Mouse (Mus musculus): Measurements from ENCODE around the gene Sv2a. TPM values are rescaled to one million over a fixed set of nuclear protein-coding genes. Genes with fewer than 3 reads are reported as not detected.

Sv2a gene
- total RNA-seq, 1 experiment: 7.2 TPM

GRCm38 (mm10) chr3:96230404-96230803 is 49.5 kb downstream of the Sv2a start:
- DNase-seq (ENCODE audit: low read depth, low spot score): no peak
- Histone ChIP-seq H3K27ac (ENCODE audit: insufficient read depth, low read depth, low read length, poor library complexity, severe bottlenecking) (no peak overlapping the region), H3K9ac (ENCODE audit: insufficient read depth, low read depth, low read length, poor library complexity, severe bottlenecking) (no peak overlapping the region), H3K4me1 (ENCODE audit: control insufficient read depth in 2 of 2, insufficient read depth in 2 of 2, low read length in 2 of 2, poor library complexity in 1 of 2) (peaks cover 0 to 6% of the 10 kb centered on the region in 2 experiments; a peak in 1 of 4 replicates), H3K4me3 (ENCODE audit: insufficient read depth in 1 of 2, low read depth in 1 of 2, low read length in 2 of 2, poor library complexity in 1 of 2, severe bottlenecking in 1 of 2) (no peak overlapping the region), H3K36me3 (ENCODE audit: control insufficient read depth, insufficient read depth, low read length, poor library complexity, severe bottlenecking) (no peaks in the 10 kb centered on the region), H3K9me3 (ENCODE audit: control insufficient read depth, insufficient read depth, low read depth, low read length) (no peaks in the 10 kb centered on the region)
- in situ Hi-C loops (cut with MboI; ENCODE audit: low sequenced_read_pairs in 2 of 2, unreplicated experiment in 2 of 2): no loop called here
- TF ChIP-seq ZC3H11A (IDR thresholded peaks at IDR 0.05; ENCODE audit: borderline replicate concordance, low read depth, low read length) (no peak), MAFK (IDR thresholded peaks at IDR 0.05; ENCODE audit: insufficient read depth, low read depth, low read length) (no peak), HCFC1 (IDR thresholded peaks at IDR 0.05; ENCODE audit: borderline replicate concordance, insufficient read depth, low read length) (no peak), CHD2 (IDR thresholded peaks at IDR 0.05; ENCODE audit: low read depth, low read length) (no peak), ZNF384 (IDR thresholded peaks at IDR 0.05; ENCODE audit: low read depth, low read length) (no peak)

- TF ChIP-seq ZNF384 (IDR thresholded peaks at IDR 0.05; ENCODE audit: low read depth, low read length) (no peak), HCFC1 (IDR thresholded peaks at IDR 0.05; ENCODE audit: borderline replicate concordance, insufficient read depth, low read length) (no peak), ZC3H11A (IDR thresholded peaks at IDR 0.05; ENCODE audit: borderline replicate concordance, low read depth, low read length) (no peak), CHD2 (IDR thresholded peaks at IDR 0.05; ENCODE audit: low read depth, low read length) (no peak)
- Histone ChIP-seq H3K4me3 (ENCODE audit: insufficient read depth in 1 of 2, low read depth in 1 of 2, low read length in 2 of 2, poor library complexity in 1 of 2, severe bottlenecking in 1 of 2) (no peak overlapping the region), H3K4me1 (ENCODE audit: control insufficient read depth in 2 of 2, insufficient read depth in 2 of 2, low read length in 2 of 2, poor library complexity in 1 of 2) (peaks cover 0 to 5% of the 10 kb centered on the region in 2 experiments; a peak in 2 of 4 replicates), H3K9ac (ENCODE audit: insufficient read depth, low read depth, low read length, poor library complexity, severe bottlenecking) (no peak overlapping the region), H3K27ac (ENCODE audit: insufficient read depth, low read depth, low read length, poor library complexity, severe bottlenecking) (no peak overlapping the region), H3K36me3 (ENCODE audit: control insufficient read depth, insufficient read depth, low read length, poor library complexity, severe bottlenecking) (no peaks in the 10 kb centered on the region), H3K9me3 (ENCODE audit: control insufficient read depth, insufficient read depth, low read depth, low read length) (no peaks in the 10 kb centered on the region)
- in situ Hi-C loops (cut with MboI; ENCODE audit: low sequenced_read_pairs in 2 of 2, unreplicated experiment in 2 of 2): no loop called here
- DNase-seq (ENCODE audit: low read depth, low spot score): no peak
These were observed 50.2 kb downstream of the Sv2a start for GRCm38 (mm10) chr3:96230910-96231757.

GRCm38 (mm10) chr3:96231758-96232120 is 50.8 kb downstream of the Sv2a start:
- in situ Hi-C loops (cut with MboI; ENCODE audit: low sequenced_read_pairs in 2 of 2, unreplicated experiment in 2 of 2): no loop called here
- TF ChIP-seq ZC3H11A (IDR thresholded peaks at IDR 0.05; ENCODE audit: borderline replicate concordance, low read depth, low read length): no peak
- no peak for TF ChIP-seq ZNF384 (IDR thresholded peaks at IDR 0.05; ENCODE audit: low read depth, low read length)
- no peak for TF ChIP-seq MAFK (IDR thresholded peaks at IDR 0.05; ENCODE audit: insufficient read depth, low read depth, low read length)
- TF ChIP-seq HCFC1 (IDR thresholded peaks at IDR 0.05; ENCODE audit: borderline replicate concordance, insufficient read depth, low read length): no peak
- TF ChIP-seq CHD2 (IDR thresholded peaks at IDR 0.05; ENCODE audit: low read depth, low read length): no peak
- H3K9me3 ChIP-seq (ENCODE audit: control insufficient read depth, insufficient read depth, low read depth, low read length): no peaks in the 10 kb centered on the region
- peaks cover 0 to 3% of the 10 kb centered on the region in 2 experiments; a peak in 3 of 4 replicates for H3K4me1 ChIP-seq (ENCODE audit: control insufficient read depth in 2 of 2, insufficient read depth in 2 of 2, low read length in 2 of 2, poor library complexity in 1 of 2)
- H3K27ac ChIP-seq (ENCODE audit: insufficient read depth, low read depth, low read length, poor library complexity, severe bottlenecking): no peak overlapping the region
- H3K4me3 ChIP-seq (ENCODE audit: insufficient read depth in 1 of 2, low read depth in 1 of 2, low read length in 2 of 2, poor library complexity in 1 of 2, severe bottlenecking in 1 of 2): no peak overlapping the region
- no peaks in the 10 kb centered on the region for H3K36me3 ChIP-seq (ENCODE audit: control insufficient read depth, insufficient read depth, low read length, poor library complexity, severe bottlenecking)
- no peak for DNase-seq (ENCODE audit: low read depth, low spot score)
- no peak overlapping the region for H3K9ac ChIP-seq (ENCODE audit: insufficient read depth, low read depth, low read length, poor library complexity, severe bottlenecking)

GRCm38 (mm10) chr3:96234914-96235313 is 54.0 kb downstream of the Sv2a start:
- no peaks in the 10 kb centered on the region for H3K9me3 ChIP-seq (ENCODE audit: control insufficient read depth, insufficient read depth, low read depth, low read length)
- in situ Hi-C loops (cut with MboI; ENCODE audit: low sequenced_read_pairs in 2 of 2, unreplicated experiment in 2 of 2): no loop called here
- DNase-seq (ENCODE audit: low read depth, low spot score): no peak
- no peak for TF ChIP-seq ZNF384 (IDR thresholded peaks at IDR 0.05; ENCODE audit: low read depth, low read length)
- no peak overlapping the region for H3K4me3 ChIP-seq (ENCODE audit: insufficient read depth in 1 of 2, low read depth in 1 of 2, low read length in 2 of 2, poor library complexity in 1 of 2, severe bottlenecking in 1 of 2)
- H3K36me3 ChIP-seq (ENCODE audit: control insufficient read depth, insufficient read depth, low read length, poor library complexity, severe bottlenecking): no peaks in the 10 kb centered on the region
- H3K9ac ChIP-seq (ENCODE audit: insufficient read depth, low read depth, low read length, poor library complexity, severe bottlenecking): no peak overlapping the region
- no peak overlapping the region for H3K27ac ChIP-seq (ENCODE audit: insufficient read depth, low read depth, low read length, poor library complexity, severe bottlenecking)
- H3K4me1 ChIP-seq (ENCODE audit: control insufficient read depth in 2 of 2, insufficient read depth in 2 of 2, low read length in 2 of 2, poor library complexity in 1 of 2): peaks cover 0 to 5% of the 10 kb centered on the region in 2 experiments; a peak in 3 of 4 replicates

All from ES-E14 (cell line).